Mouse (Mus musculus): ENCODE measurements around the gene Dedd2.
A peak's percentile ranks its signal among the peaks of the same experiment; 100 is the strongest.

Gene Dedd2

GRCm38 (mm10) chr7:25246759-25247137, 26.3 kb upstream of the Dedd2 start:
- no peak for DNase-seq (ENCODE audit: extremely low read depth, low read depth, low spot score)

- DNase-seq (ENCODE audit: extremely low read depth, low read depth, low spot score), result no peak
These were observed 25.8 kb upstream of the Dedd2 start for GRCm38 (mm10) chr7:25246079-25246758.

GRCm38 (mm10) chr7:25244562-25245369, 24.4 kb upstream of the Dedd2 start:
- DNase-seq (ENCODE audit: extremely low read depth, low read depth, low spot score), result no peak

DNA sequence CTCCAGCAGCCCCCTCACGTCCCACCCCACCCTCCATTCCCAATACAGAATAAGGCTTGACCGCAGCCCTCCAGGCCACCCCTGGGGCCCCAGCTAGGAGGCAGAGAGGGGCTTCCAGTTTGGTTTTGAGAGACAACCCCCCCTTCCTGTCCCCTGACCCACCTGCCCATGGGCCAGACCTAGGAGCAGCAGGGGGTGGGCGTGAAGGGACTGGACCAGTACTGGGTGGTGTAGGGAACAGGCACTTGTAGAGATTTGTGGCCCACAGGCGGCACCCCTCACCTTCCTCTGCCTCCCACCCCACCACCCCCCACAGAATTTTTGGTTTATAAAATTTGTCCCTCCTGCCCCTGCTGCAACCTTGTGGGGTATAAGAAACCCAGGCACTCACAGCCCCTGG, 22.9 kb upstream of the Dedd2 start:
- DNase-seq (ENCODE audit: extremely low read depth, low read depth, low spot score), result no peak

- DNase-seq (ENCODE audit: extremely low read depth, low read depth, low spot score), result no peak
These were observed 20.6 kb upstream of the Dedd2 start for GRCm38 (mm10) chr7:25241062-25241461.

- DNase-seq (ENCODE audit: extremely low read depth, low read depth, low spot score), result no peak
These were observed 20.2 kb upstream of the Dedd2 start for GRCm38 (mm10) chr7:25240631-25241030.

DNA sequence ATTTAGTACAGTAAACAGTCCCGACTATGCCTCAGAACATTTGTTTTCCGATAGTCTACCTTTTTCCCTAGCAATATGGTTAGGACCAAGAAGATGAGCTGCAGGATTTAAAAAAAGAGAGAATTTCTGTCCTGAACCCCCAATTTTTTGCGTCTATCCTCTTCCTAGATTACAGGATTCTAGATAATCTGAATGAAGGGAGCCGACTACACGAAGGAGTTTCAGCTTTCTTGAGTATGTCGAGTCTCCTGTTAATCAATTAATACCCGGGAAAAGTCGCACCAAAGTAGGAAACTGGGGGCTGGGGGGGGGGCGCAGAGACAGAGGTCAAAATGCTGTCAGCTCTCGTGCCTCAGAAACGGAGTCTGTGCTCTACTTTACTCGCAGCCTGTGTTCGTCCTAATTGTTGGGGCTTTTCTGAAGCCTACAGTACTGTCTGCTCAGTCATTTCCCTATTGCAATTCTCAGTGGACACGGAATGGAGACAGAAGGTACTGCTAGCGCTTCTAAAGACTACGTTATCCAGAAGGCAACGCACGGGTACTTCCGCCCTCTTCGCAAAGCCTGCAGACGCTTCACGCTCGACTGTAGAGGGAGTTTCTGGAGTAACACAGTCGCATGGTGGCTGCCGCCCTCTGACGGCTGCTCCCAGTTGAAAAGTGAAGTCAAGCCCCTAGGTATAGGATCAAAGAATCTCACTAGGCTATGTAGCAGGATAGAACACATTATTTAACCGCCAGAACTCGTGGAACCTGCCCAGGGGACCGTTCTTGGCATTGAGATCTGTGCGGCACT, 18.6 kb upstream of the Dedd2 start:
- peak; percentile 74 for DNase-seq (ENCODE audit: extremely low read depth, low read depth, low spot score)

DNA sequence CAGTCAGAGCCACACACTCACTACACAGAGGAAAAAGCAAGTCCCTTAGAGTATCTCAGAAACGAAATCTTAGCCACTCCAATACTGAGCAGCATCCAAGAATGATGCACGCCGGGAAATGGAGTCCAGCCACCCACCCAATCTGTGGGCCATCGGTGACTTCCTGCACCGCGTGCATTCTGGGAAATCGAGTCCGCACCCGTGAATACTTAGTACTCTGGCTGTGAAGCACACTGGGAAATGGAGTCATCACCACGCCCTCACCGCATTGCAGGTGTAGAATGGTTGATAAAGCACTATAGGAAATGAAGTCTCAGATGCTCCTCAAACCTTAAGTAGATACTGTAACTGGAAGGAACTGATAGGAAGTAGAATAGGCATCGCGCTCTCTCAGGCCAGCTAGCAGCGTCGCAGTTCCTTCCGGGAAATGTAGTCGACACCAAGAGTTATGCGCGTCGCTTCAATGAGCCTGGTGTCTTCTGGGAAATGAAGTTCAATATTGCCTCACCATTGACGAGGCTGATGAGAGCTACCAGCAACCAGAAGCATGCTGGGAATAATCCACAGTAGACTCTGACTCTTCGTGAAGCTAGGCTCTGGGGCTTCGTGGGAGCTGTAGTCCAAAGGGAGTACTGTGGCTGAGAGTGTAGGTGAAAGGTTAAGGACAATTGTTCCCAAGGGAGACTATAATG, 17.7 kb upstream of the Dedd2 start:
- DNase-seq (ENCODE audit: extremely low read depth, low read depth, low spot score), result peak; percentile 96

- peak; percentile 71 for DNase-seq (ENCODE audit: extremely low read depth, low read depth, low spot score)
These were observed 17.0 kb upstream of the Dedd2 start, which contains the start of gene Gsk3a for GRCm38 (mm10) chr7:25237249-25238014. TSS of gene Gsk3a (minus strand) at chr7:25237851.

- no peak for DNase-seq (ENCODE audit: extremely low read depth, low read depth, low spot score)
These were observed 15.1 kb upstream of the Dedd2 start for GRCm38 (mm10) chr7:25235526-25235925.

GRCm38 (mm10) chr7:25233061-25233460, 12.6 kb upstream of the Dedd2 start:
- no peak for DNase-seq (ENCODE audit: extremely low read depth, low read depth, low spot score)

DNA sequence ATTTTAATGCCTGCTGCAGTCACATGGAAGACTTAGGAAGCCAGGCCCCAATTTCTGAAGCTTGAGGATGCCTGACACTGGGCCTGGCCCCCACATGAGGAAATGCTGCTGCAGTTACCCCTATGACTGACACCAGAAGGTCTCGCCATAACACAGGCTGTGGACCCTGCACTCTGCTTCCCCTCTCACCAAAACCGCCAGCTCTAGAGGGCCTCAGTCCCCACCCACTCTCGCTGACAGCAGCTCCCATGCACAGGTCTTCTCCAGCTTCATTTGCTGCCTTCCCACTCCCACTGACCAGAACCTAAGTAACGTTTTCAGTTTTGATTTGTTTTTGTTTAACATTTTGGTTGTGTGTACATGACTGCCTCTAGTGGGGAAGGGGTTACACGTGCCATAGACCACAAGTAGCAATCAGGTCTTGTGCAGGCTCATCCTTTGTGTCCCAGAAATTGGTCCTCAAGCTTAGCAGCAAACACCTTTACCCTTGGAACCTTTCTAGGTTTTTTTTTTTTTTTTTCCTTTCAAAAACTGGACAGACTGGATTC, 11.8 kb upstream of the Dedd2 start:
- no peak for DNase-seq (ENCODE audit: extremely low read depth, low read depth, low spot score)

DNA sequence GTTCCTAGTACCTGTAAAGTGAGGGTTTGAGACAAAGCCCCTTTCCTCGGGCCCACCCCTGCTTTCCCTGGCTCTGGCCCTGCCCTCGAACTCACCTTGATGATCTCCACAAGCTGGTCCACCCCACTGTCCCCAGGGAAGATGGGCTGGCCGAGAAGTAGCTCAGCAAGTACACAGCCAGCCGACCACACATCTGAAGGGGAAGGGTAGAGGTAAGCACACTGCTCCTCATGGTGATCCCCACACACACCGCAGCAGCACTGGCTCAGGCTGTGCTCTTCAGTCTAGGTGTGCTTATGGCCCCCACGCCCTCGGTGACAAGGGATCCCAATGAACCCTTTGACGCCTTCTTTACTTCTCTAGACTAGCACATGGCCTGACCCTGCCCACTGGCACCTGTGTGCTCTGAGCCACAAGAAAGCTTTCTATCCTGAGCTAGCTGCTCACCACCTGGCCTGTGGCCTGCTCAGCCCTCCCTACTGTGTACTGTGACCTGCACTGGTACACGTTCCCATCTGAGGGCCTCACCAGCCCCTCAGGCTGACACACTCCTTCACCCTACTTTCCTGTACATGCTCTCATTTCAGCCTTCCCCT, 10.4 kb upstream of the Dedd2 start:
- DNase-seq (ENCODE audit: extremely low read depth, low read depth, low spot score), result no peak

DNA sequence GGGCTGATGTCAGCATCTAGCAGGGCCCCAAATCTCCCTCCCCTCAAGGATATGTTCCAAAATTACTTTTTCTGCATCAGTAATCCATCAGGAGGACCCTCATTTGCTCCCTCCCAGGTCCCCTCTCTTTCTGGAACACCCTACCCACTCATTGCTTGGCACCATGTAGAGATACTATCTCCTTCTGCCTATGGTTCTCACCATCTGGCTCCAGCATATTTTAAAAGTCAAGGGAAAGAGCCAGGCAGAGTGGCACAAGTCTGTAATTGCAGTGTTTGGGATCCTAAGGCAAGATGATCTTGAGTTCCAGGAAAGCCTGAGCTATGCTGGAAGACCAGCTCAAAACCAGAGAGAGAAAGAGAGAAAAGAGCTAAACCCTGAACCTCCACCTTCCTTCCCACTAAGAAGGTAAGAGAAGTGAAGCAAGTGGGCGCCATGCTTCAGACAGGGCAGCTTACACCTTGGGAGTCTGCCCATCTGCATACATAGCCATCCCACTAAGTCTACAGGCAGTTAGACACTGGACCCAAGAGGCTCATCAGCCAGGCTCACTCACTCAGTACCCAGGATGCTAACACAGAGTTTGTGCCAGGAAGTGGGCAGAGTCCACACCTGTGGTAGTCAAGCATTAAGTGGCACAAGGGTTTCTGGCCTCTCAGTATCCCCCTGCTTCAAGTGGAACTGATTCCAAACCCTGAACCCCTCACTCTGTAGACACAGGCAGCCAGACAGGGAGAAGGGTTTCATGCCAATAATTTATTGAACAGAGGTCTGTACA, 7.3 kb upstream of the Dedd2 start:
- DNase-seq (ENCODE audit: extremely low read depth, low read depth, low spot score), result no peak

- DNase-seq (ENCODE audit: extremely low read depth, low read depth, low spot score), result no peak
These were observed 2.0 kb upstream of the Dedd2 start for GRCm38 (mm10) chr7:25222275-25222967.

DNA sequence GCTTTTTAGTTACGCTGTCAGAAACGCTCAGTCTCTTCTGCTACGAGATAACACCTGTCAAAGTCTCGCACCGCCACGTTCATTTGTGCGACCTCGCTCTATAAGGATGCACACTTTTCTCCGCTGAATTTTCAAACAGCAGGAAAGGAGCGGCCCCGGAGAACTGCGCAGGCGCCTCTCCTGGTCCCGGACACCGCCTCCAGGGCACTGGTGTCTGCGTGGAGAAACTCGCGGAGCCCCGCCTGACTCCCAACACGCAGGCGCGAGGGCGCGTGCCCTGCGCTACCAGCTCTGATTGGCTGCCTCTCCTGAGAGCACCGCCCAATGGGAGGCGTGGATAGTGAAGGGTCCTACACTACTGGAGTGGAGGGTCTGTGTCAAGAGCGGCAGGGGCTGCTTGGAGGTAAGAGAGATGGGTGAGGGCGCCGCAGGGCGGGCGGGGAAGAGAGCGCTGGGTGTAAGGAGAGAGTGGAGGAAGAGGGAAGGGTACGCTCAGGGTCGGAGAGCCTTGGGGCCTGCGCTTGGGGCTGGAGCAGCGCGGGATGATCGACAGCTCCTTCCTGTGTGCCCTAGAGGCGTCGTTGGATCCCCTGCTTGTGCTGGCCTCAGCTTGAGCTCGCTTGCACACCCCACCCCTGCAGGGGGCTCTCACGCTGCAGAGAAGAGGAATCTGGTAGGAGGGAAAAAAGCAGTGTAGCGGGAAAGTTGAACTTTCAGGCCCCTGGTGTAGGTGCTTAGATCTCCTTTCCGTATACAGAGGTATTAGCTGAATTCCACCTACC, 878 bp upstream of the Dedd2 start, which contains the start of gene Zfp526:
Gene Zfp526, plus strand, starts transcription at position 324 of the 782 bp plus-strand sequence.
- no peak for DNase-seq (ENCODE audit: extremely low read depth, low read depth, low spot score)

DNA sequence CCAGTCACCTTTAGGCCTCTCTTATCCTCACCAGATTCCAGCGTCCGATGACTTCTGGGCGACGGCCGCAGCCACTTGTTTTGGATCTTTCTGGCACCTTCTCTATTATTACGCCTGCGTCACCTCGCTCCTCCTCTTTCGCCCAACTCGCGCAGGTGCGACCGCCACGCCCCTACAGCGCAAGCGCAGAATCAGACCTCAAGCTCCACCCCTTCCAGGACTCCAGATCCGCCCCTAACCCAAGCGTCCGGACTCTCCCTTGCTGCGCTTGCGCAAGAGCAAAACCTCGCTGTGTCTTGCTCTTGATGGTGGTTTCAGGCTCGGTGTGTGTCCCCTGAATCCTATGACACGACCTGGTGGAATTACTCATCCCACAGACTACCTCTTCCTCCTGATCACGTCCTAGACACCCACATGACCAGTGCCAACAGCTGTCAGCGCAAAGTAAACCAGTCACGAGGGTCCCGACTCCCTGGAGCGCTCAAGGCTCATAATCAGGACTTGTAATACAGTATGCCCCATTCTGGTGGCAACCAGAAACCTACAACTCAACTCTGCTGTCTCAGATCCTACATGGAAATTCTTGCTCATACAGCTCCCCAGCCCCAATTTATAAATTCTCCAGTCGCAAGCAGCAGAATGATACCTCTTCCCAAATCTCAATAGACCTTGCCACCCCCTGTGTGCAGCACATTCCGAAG, 509 bp downstream of the Dedd2 start:
- DNase-seq (ENCODE audit: extremely low read depth, low read depth, low spot score), result peak; percentile 76
